Mouse (Mus musculus) C2C12 (cell line): ENCODE measurements at regions not wholly inside any gene's neighbourhood (a gene's known extent, or its start where the extent isn't known, plus 50 kb on each side); places are given as distances from the start of the nearest gene placed in this dataset.

Experiments used
- H3K27me3 ChIP-seq: one replicate; pipeline ENCODE4 v1.6.1; 2011; ENCODE audit not compliant: control insufficient read depth, insufficient read depth, insufficient read length
- H3K36me3 ChIP-seq: one replicate; pipeline ENCODE4 v1.6.1; 2011; ENCODE audit not compliant: control insufficient read depth, insufficient read depth
- H3K4me3 ChIP-seq: one replicate; pipeline ENCODE4 v1.5.1; 2011; ENCODE audit warnings: mild to moderate bottlenecking, control low read depth; ENCODE audit not compliant: poor library complexity, insufficient read depth, severe bottlenecking
- H3K79me2 ChIP-seq: one replicate; pipeline ENCODE4 v1.6.1; 2011; ENCODE audit not compliant: control insufficient read depth, insufficient read depth
- H3K79me3 ChIP-seq: one replicate; pipeline ENCODE4 v1.6.1; 2011; ENCODE audit warnings: low read depth, control low read depth
- H3ac ChIP-seq: one replicate; pipeline ENCODE3; 2011; ENCODE audit warnings: low read depth; ENCODE audit not compliant: control insufficient read depth, insufficient read length
- CEBPB ChIP-seq: IDR thresholded peaks from one replicate; pipeline ENCODE4 v1.6.1; 2011; ENCODE audit warnings: low read depth, mild to moderate bottlenecking, control low read depth, moderate library complexity
- CTCF ChIP-seq: IDR thresholded peaks from one replicate; pipeline ENCODE4 v1.5.1; 2011; ENCODE audit not compliant: control insufficient read depth, insufficient read depth, insufficient read length
- FOSL1 ChIP-seq: IDR thresholded peaks from one replicate; pipeline ENCODE4 v1.8.0; 2011; ENCODE audit warnings: mild to moderate bottlenecking, low read length; ENCODE audit not compliant: poor library complexity, insufficient read depth, severe bottlenecking
- MAX ChIP-seq: IDR thresholded peaks from one replicate; pipeline ENCODE4 v1.6.1; 2011; ENCODE audit warnings: mild to moderate bottlenecking, control low read depth
- MYOD1 ChIP-seq: IDR thresholded peaks from one replicate; pipeline ENCODE4 v1.6.1; 2011; ENCODE audit warnings: low read depth; ENCODE audit not compliant: control insufficient read depth, insufficient read length
- MYOG ChIP-seq: IDR thresholded peaks from one replicate; pipeline ENCODE4 v1.6.1; 2011; ENCODE audit not compliant: control insufficient read depth, insufficient read length; ENCODE audit errors: extremely low read depth
- USF1 ChIP-seq: IDR thresholded peaks from one replicate; pipeline ENCODE4 v1.6.1; 2011; ENCODE audit warnings: low read depth, mild to moderate bottlenecking, control low read depth, moderate library complexity

GRCm38 (mm10) chr4:131304361-131304777, 360.2 kb downstream of the Matn1 start:
- Histone ChIP-seq H3K79me3 (no peaks in the 10 kb centered on the region), H3K4me3 (no peak overlapping the region), H3K36me3 (no peaks in the 10 kb centered on the region), H3K79me2 (no peaks in the 10 kb centered on the region), H3ac (no peak overlapping the region), H3K27me3 (no peaks in the 10 kb centered on the region)
- no peak for TF ChIP-seq MYOG
- no peak for TF ChIP-seq FOSL1
- TF ChIP-seq CTCF: no peak
- TF ChIP-seq MYOD1: no peak
- TF ChIP-seq USF1: no peak
- no peak for TF ChIP-seq CEBPB
- TF ChIP-seq MAX: no peak

GRCm38 (mm10) chr4:131314231-131314630, 370.0 kb downstream of the Matn1 start:
- H3ac ChIP-seq: no peak overlapping the region
- H3K4me3 ChIP-seq: no peak overlapping the region
- no peaks in the 10 kb centered on the region for H3K79me2 ChIP-seq
- TF ChIP-seq MYOG (no peak), CTCF (no peak), MAX (no peak), USF1 (no peak), MYOD1 (no peak), FOSL1 (no peak), CEBPB (no peak)
- H3K36me3 ChIP-seq: no peaks in the 10 kb centered on the region
- H3K27me3 ChIP-seq: no peaks in the 10 kb centered on the region
- no peaks in the 10 kb centered on the region for H3K79me3 ChIP-seq

- H3K4me3 ChIP-seq: no peak overlapping the region
- no peak for TF ChIP-seq MAX
- no peak for TF ChIP-seq CEBPB
- no peak for TF ChIP-seq FOSL1
- TF ChIP-seq USF1: no peak
- no peak for TF ChIP-seq MYOG
- no peak for TF ChIP-seq MYOD1
- no peak for TF ChIP-seq CTCF
Measured at GRCm38 (mm10) chr4:131316041-131316440, 371.9 kb downstream of the Matn1 start.

GRCm38 (mm10) chr4:131322323-131322722, 378.1 kb downstream of the Matn1 start:
- Histone ChIP-seq H3K27me3 (no peaks in the 10 kb centered on the region), H3K4me3 (no peak overlapping the region), H3K79me3 (no peaks in the 10 kb centered on the region), H3K79me2 (no peaks in the 10 kb centered on the region), H3ac (no peak overlapping the region), H3K36me3 (no peaks in the 10 kb centered on the region)
- TF ChIP-seq USF1: no peak
- no peak for TF ChIP-seq CEBPB

More at GRCm38 (mm10) chr4:131316041-131316440, 371.9 kb downstream of the Matn1 start:
- no peaks in the 10 kb centered on the region for H3K79me2 ChIP-seq
- H3ac ChIP-seq: no peak overlapping the region
- no peaks in the 10 kb centered on the region for H3K79me3 ChIP-seq
- H3K27me3 ChIP-seq: no peaks in the 10 kb centered on the region
- H3K36me3 ChIP-seq: no peaks in the 10 kb centered on the region

- H3ac ChIP-seq: no peak overlapping the region
- H3K27me3 ChIP-seq: no peaks in the 10 kb centered on the region
- no peaks in the 10 kb centered on the region for H3K36me3 ChIP-seq
- H3K79me2 ChIP-seq: no peaks in the 10 kb centered on the region
- H3K4me3 ChIP-seq: no peak overlapping the region
- TF ChIP-seq CTCF (no peak), MAX (no peak), USF1 (no peak), MYOG (no peak), CEBPB (no peak), FOSL1 (no peak), MYOD1 (no peak)
- H3K79me3 ChIP-seq: no peaks in the 10 kb centered on the region
Measured at GRCm38 (mm10) chr4:131324486-131324885, 380.3 kb downstream of the Matn1 start.

GRCm38 (mm10) chr4:131325200-131325599, 381.0 kb downstream of the Matn1 start:
- Histone ChIP-seq H3ac (no peak overlapping the region), H3K79me3 (no peaks in the 10 kb centered on the region), H3K36me3 (no peaks in the 10 kb centered on the region), H3K79me2 (no peaks in the 10 kb centered on the region), H3K4me3 (no peak overlapping the region), H3K27me3 (no peaks in the 10 kb centered on the region)
- TF ChIP-seq CEBPB (no peak), MYOD1 (no peak), MYOG (no peak), FOSL1 (no peak), USF1 (no peak), MAX (no peak), CTCF (no peak)
